Mouse (Mus musculus): Measurements from ENCODE around the gene Rnasek. TPM values are rescaled to one million over a fixed set of nuclear protein-coding genes. Genes with fewer than 3 reads are reported as not detected.

Rnasek gene
- polyA plus RNA-seq, 1 experiment from 2014 or later = 179 TPM

- Histone ChIP-seq H3K9ac (no peak overlapping the region), H3K4me2 (no peak overlapping the region), H3K4me3 (no peak overlapping the region), H3K4me1 (0 out of 2 replicates have a peak, but pooled peaks cover 14% of the 10 kb centered on the region), H3K27ac (no peak overlapping the region), H3K27me3 (peaks cover 20% of the 10 kb centered on the region), H3K36me3 (no peaks in the 10 kb centered on the region), H3K9me3 (no peaks in the 10 kb centered on the region)
- no peak for ATAC-seq (ENCODE audit: borderline replicate concordance, extremely low read depth, low FRiP score, low TSS enrichment)
- WGBS = 90% methylated on average over 4 of the region's 4 CpGs
These were observed 19.4 kb upstream of the Rnasek start for GRCm38 (mm10) chr11:70259035-70259434.

GRCm38 (mm10) chr11:70254931-70255531 is 15.4 kb upstream of the Rnasek start, which contains the start of gene Alox12:
Gene Alox12 (minus strand): TSS chr11:70255353.
- no peak within 1 kb of the TSS for H3K27ac ChIP-seq
- peak; percentile 49; the same call in 1 of the 2 replicates for ATAC-seq (ENCODE audit: borderline replicate concordance, extremely low read depth, low FRiP score, low TSS enrichment)
- H3K9ac ChIP-seq = peak within 1 kb of the TSS; percentile 42; the same call in 1 of the 2 replicates
- 0 out of 2 replicates have a peak, but pooled peaks cover 14% of the 10 kb centered on the region for H3K4me1 ChIP-seq
- H3K36me3 ChIP-seq = no peaks in the 10 kb centered on the region
- peak within 1 kb of the TSS; percentile 40 for H3K4me3 ChIP-seq
- 2% methylated on average over 25 of the region's 25 CpGs for WGBS
- H3K27me3 ChIP-seq = peaks cover 49% of the 10 kb centered on the region
- peak within 1 kb of the TSS; percentile 68 for H3K4me2 ChIP-seq
- H3K9me3 ChIP-seq = no peaks in the 10 kb centered on the region

GRCm38 (mm10) chr11:70254337-70254736 is 14.7 kb upstream of the Rnasek start:
- H3K9me3 ChIP-seq = no peaks in the 10 kb centered on the region
- H3K9ac ChIP-seq = peak overlapping the region; percentile 42; the same call in 1 of the 2 replicates
- peak overlapping the region; percentile 68 for H3K4me2 ChIP-seq
- peak overlapping the region; percentile 40 for H3K4me3 ChIP-seq
- H3K4me1 ChIP-seq = 0 out of 2 replicates have a peak, but pooled peaks cover 14% of the 10 kb centered on the region
- no peaks in the 10 kb centered on the region for H3K36me3 ChIP-seq
- no peak for ATAC-seq (ENCODE audit: borderline replicate concordance, extremely low read depth, low FRiP score, low TSS enrichment)
- H3K27ac ChIP-seq = no peak overlapping the region
- WGBS = 5% methylated on average over 18 of the region's 18 CpGs
- H3K27me3 ChIP-seq = peaks cover 49% of the 10 kb centered on the region

- no peak overlapping the region for H3K27ac ChIP-seq
- no peaks in the 10 kb centered on the region for H3K36me3 ChIP-seq
- H3K9me3 ChIP-seq = no peaks in the 10 kb centered on the region
- H3K4me1 ChIP-seq = 0 out of 2 replicates have a peak, but pooled peaks cover 14% of the 10 kb centered on the region
- H3K4me2 ChIP-seq = no peak overlapping the region
- H3K27me3 ChIP-seq = peaks cover 50% of the 10 kb centered on the region
- no peak overlapping the region for H3K4me3 ChIP-seq
- WGBS = 79% methylated on average over 8 of the region's 8 CpGs
- no peak for ATAC-seq (ENCODE audit: borderline replicate concordance, extremely low read depth, low FRiP score, low TSS enrichment)
- H3K9ac ChIP-seq = no peak overlapping the region
These were observed 12.2 kb upstream of the Rnasek start for GRCm38 (mm10) chr11:70251853-70252252.

DNA sequence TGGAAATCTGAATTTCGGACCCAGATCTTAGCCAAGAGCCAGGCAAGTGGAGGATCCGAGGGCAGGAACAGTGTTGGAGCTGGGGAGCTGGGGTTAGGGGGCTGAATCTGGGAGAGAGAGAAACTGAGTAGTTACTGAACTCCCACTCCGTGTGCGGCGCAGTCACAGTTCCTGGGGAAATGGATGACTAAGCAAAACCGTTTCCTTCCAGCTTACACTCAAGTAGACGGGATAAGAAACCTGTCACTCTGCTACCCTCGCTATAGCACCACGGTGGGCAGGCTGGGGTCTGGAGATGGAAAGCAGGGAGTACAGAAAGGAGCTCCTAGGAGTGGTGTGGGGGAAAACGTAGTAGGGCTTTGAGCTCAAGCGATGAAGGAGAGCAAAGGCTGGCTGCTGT is 10.5 kb upstream of the Rnasek start:
- Histone ChIP-seq H3K27me3 (peaks cover 48% of the 10 kb centered on the region), H3K4me3 (no peak overlapping the region), H3K9me3 (no peaks in the 10 kb centered on the region), H3K27ac (no peak overlapping the region), H3K9ac (no peak overlapping the region), H3K4me1 (0 out of 2 replicates have a peak, but pooled peaks cover 9% of the 10 kb centered on the region), H3K4me2 (no peak overlapping the region), H3K36me3 (no peaks in the 10 kb centered on the region)
- no peak for ATAC-seq (ENCODE audit: borderline replicate concordance, extremely low read depth, low FRiP score, low TSS enrichment)
- 59% methylated on average over 11 of the region's 11 CpGs for WGBS

GRCm38 (mm10) chr11:70247136-70247845 is 7.6 kb upstream of the Rnasek start:
- ATAC-seq (ENCODE audit: borderline replicate concordance, extremely low read depth, low FRiP score, low TSS enrichment) = no peak
- no peaks in the 10 kb centered on the region for H3K36me3 ChIP-seq
- H3K4me3 ChIP-seq = no peak overlapping the region
- 50% methylated on average over 9 of the region's 9 CpGs for WGBS
- H3K4me2 ChIP-seq = no peak overlapping the region
- no peaks in the 10 kb centered on the region for H3K4me1 ChIP-seq
- H3K27me3 ChIP-seq = peaks cover 20% of the 10 kb centered on the region
- no peaks in the 10 kb centered on the region for H3K9me3 ChIP-seq
- no peak overlapping the region for H3K9ac ChIP-seq
- no peak overlapping the region for H3K27ac ChIP-seq

DNA sequence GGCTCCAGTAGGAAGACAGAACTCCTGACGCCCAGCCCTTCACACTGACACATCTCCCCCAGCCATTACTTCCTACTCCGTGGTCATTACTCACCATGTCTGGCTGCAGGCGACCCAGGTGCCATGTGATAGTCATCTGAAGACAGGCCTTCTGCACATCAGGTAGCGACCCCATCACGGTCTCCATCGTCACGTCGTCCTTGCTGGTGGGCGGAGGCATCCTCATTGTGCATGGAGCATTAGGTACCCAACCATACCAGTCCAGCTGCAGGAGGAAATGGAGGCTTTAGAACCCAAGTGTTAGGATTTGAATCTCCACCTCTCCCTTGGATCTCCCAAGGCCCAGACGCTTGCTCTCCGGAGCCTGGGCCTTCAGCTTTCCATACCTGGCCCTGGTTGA is 2.9 kb upstream of the Rnasek start:
- Histone ChIP-seq H3K4me1 (peaks cover 15% of the 10 kb centered on the region), H3K27me3 (peaks cover 9% of the 10 kb centered on the region), H3K9me3 (no peaks in the 10 kb centered on the region), H3K4me2 (no peak overlapping the region), H3K9ac (no peak overlapping the region), H3K27ac (no peak overlapping the region), H3K36me3 (no peaks in the 10 kb centered on the region), H3K4me3 (no peak overlapping the region)
- no peak for ATAC-seq (ENCODE audit: borderline replicate concordance, extremely low read depth, low FRiP score, low TSS enrichment)
- WGBS = 65% methylated on average over 11 of the region's 11 CpGs

DNA sequence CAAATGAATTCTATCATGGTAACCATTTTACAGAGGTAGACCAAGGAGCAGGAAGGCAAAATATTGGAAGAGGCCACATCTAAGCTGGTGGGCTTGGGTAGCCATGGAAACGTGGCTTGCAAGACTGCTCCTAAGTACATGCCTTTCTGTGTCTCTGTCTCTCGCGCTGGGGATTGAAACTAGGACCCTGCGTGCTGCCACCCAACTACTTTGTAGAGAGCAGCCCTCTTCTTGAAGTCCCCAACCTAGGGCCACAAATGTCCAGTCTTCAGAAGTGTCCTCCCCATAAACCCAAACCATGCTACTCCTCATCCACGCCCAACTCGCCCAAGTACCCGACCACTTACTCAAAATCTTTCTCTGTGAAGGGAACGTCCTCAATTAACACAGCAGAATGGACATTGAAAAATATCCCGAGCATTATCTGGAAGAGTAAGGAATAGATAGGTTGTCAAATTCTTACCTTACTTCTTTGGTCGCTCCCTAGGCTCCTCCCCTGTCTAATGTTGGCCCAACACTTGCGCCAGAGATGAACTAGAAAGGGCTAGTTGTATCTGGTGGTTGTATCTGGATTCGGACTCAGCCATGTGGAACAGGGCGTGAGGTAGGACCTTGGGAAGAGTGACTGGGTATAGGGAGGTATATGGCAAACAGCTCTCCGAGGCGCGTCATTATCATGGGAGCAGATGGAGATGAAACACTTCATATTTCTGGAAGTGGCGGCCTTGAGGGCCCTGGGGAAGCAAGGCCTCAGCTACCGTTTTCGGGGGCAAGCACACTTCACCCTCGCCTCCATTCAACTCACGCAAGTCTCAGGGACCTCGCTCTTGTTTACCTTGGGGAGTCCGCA is 826 bp downstream of the Rnasek start:
- Histone ChIP-seq H3K4me3 (peak overlapping the region; percentile 90), H3K36me3 (peaks cover 11% of the 10 kb centered on the region), H3K27ac (peak overlapping the region; percentile 94), H3K9ac (peak overlapping the region; percentile 88), H3K4me1 (peaks cover 38% of the 10 kb centered on the region), H3K4me2 (peak overlapping the region; percentile 84), H3K9me3 (no peaks in the 10 kb centered on the region), H3K27me3 (no peaks in the 10 kb centered on the region)
- no peak for ATAC-seq (ENCODE audit: borderline replicate concordance, extremely low read depth, low FRiP score, low TSS enrichment)
- WGBS = 9% methylated on average over 23 of the region's 23 CpGs

DNA sequence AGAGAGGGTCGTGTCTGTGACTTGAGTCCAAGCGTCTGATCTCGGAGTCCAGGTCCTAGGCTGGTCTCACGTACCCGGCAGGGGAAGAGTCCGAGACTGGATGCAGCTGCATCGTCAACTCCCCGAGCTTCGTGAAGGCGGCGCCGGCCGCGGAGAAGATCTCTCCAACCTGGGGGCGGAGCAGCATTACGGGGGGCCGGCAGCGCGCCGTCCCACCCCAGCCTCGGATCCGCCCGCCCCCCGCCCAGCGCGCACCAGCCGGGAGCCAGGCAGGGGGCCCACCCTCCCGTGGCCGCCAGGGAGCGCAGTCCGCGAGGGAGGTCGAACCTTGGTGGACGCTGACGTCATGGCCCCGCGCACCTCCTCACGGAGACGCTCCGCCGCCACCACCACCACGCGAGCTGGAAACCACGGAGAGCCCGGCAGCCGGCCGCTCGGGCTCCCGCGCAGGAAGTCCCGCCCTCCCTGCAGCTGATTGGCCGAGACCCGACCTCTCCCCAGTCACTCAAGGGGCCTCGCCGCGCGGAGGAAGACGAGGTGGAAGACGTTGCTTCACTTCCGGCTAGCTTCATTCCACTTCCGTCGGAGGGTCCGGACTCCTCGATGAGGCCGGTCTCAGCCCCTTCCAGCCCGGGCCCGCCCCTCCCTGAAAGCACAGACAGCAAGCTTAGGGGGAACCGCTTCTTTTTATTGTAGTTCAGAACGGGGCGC is 2.0 kb downstream of the Rnasek start, which contains the start of gene 0610010K14Rik:
Gene 0610010K14Rik, minus strand, starts transcription at position 458 of the 711 bp plus-strand sequence.
- H3K27ac ChIP-seq = peak within 1 kb of the TSS; percentile 94
- peak; percentile 90 for ATAC-seq (ENCODE audit: borderline replicate concordance, extremely low read depth, low FRiP score, low TSS enrichment)
- peaks cover 11% of the 10 kb centered on the region for H3K36me3 ChIP-seq
- WGBS = under 1% methylated on average over 70 of the region's 70 CpGs
- H3K27me3 ChIP-seq = no peaks in the 10 kb centered on the region
- H3K9ac ChIP-seq = peak within 1 kb of the TSS; percentile 88
- H3K4me2 ChIP-seq = peak within 1 kb of the TSS; percentile 84
- H3K9me3 ChIP-seq = no peaks in the 10 kb centered on the region
- H3K4me3 ChIP-seq = peak within 1 kb of the TSS; percentile 90
- peaks cover 44% of the 10 kb centered on the region for H3K4me1 ChIP-seq

DNA sequence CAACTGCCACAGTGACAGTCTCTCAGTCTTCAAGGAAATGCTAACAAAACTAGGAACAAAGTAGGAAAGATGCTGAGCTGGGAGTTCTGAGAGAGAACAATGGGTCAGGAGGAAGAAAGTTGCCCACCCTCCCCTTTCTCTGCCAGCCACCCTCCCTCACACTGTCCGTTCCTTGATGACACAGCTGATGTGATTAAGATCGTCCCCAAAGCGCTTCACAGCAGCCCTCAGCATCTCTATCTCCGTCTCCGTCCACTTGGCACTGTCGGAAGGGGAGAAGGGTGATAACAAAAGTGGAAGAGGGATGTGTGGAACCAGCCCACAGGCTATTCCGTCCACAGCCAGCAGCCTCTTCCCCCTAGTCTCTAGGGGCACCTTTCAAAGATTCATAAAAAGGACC is 2.9 kb downstream of the Rnasek start:
- ATAC-seq (ENCODE audit: borderline replicate concordance, extremely low read depth, low FRiP score, low TSS enrichment) = no peak
- H3K27ac ChIP-seq = peak overlapping the region; percentile 94
- H3K27me3 ChIP-seq = no peaks in the 10 kb centered on the region
- H3K4me3 ChIP-seq = peak overlapping the region; percentile 90
- H3K9ac ChIP-seq = peak overlapping the region; percentile 88
- WGBS = 8% methylated on average over 7 of the region's 7 CpGs
- H3K4me2 ChIP-seq = peak overlapping the region; percentile 84
- peaks cover 49% of the 10 kb centered on the region for H3K4me1 ChIP-seq
- no peaks in the 10 kb centered on the region for H3K9me3 ChIP-seq
- peaks cover 11% of the 10 kb centered on the region for H3K36me3 ChIP-seq
